Mouse (Mus musculus) liver, embryonic 13.5 days (tissue): ENCODE measurements at regions not wholly inside any gene's neighbourhood (a gene's known extent, or its start where the extent isn't known, plus 50 kb on each side); places are given as distances from the start of the nearest gene placed in this dataset.

Source experiments
- ATAC-seq: fragments of 200-750 bp; cut with Nextera tagmentation; 2 replicates; pipeline ENCODE4 v1.8.0; 2017; ENCODE audit warnings: low read depth, mild to moderate bottlenecking, moderate number of reproducible peaks, moderate library complexity
- DNase-seq: peaks from one replicate; pipeline ENCODE4 v3.0.0; 2022
- H3K27ac ChIP-seq: fragments of 300-500 bp; sonication (generic); 2 replicates; pipeline ENCODE4 v1.5.1; 2015; ENCODE audit warnings: moderate library complexity, mild to moderate bottlenecking, inconsistent platforms
- H3K27me3 ChIP-seq: fragments of 300-500 bp; sonication (generic); 2 replicates; pipeline ENCODE4 v1.6.1; 2015; ENCODE audit warnings: mild to moderate bottlenecking, inconsistent platforms
- H3K36me3 ChIP-seq: fragments of 300-500 bp; sonication (generic); 2 replicates; pipeline ENCODE4 v1.6.1; 2015; ENCODE audit warnings: mild to moderate bottlenecking, inconsistent platforms
- H3K4me1 ChIP-seq: fragments of 300-500 bp; sonication (generic); replicated peaks from 2 replicates; pipeline ENCODE4 v1.6.1; 2015; ENCODE audit warnings: inconsistent platforms
- H3K4me2 ChIP-seq: fragments of 300-500 bp; sonication (generic); 2 replicates; pipeline ENCODE4 v1.6.1; 2015; ENCODE audit warnings: inconsistent platforms, mild to moderate bottlenecking, moderate library complexity
- H3K4me3 ChIP-seq: fragments of 300-500 bp; sonication (generic); replicated peaks from 2 replicates; pipeline ENCODE4 v1.5.1; 2015; ENCODE audit warnings: mild to moderate bottlenecking, inconsistent platforms
- H3K9ac ChIP-seq: fragments of 300-500 bp; sonication (generic); 2 replicates; pipeline ENCODE4 v1.6.1; 2015; ENCODE audit warnings: mild to moderate bottlenecking, inconsistent platforms
- H3K9me3 ChIP-seq: fragments of 300-500 bp; sonication (generic); replicated peaks from 2 replicates; pipeline ENCODE4 v1.6.1; 2016; ENCODE audit warnings: inconsistent platforms
- WGBS: fragments of 180-500 bp; shearing (Covaris S2); methylation state at CpG from one replicate; pipeline ENCODE4 v1.1.7; 2015; ENCODE audit not compliant: insufficient replicate concordance; 5-methylcytosine and 5-hydroxymethylcytosine counted together

DNA sequence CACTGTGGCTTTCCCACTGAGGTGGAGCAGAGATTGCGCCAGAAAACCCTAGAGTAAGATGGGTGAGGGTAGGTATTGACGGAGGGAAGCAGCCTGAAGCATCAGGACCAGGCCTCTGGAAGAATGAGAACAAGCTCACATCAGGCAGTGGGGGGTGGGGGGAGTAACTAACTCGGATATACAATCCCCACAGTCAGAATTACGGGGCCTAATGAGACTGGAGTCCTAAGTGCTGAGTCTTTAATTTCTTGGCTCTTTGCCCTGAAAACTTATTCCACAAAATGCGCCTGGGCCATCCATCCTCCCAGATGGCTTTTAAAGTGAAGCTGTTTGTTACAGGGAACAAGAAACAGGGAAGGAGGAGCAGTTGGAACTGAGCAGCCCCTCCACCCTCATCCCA, 341.2 kb downstream of the Ptpru start:
- Histone ChIP-seq H3K4me3 (no peak overlapping the region), H3K4me1 (no peaks in the 10 kb centered on the region), H3K27ac (no peak overlapping the region), H3K9ac (no peak overlapping the region), H3K27me3 (no peaks in the 10 kb centered on the region), H3K4me2 (no peak overlapping the region), H3K36me3 (no peaks in the 10 kb centered on the region), H3K9me3 (no peaks in the 10 kb centered on the region)
- 48% methylated on average over 5 of the region's 5 CpGs for WGBS
- DNase-seq (no peak), ATAC-seq (no peak)

DNA sequence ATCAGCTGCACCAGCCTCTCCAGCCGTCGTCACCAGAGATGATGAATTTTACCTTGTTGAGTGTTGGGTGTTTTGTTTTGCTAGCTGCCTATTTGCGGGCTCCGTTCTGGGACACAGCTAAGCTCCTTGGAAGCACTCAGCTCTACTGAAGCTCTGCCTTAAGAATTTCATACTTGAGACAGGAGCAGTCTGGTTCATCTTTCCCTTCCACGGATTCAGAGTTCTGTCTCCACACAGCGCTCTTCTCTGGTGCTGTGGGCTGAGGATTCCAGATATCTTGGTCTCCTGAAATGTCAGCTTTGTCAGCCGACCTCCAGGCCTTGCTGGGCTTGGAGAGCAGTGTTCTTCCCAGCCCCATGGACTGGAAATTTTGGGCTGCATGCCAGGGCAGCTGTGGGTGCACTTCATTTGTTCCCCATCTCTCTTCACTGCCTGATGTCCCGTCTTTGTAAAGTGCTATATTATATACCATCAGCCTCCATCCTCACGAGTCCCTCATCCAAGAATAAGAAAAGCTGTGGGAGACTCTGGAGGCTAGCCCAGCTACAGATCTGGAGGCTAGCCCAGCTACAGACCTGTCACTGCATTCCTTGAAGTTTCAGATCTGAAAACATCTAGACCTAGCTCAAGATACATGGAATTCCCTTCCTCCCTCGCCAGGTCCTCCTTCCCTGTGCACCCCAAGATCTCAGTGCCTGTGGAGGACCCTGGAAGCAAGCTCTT, 337.0 kb downstream of the Ptpru start:
- Histone ChIP-seq H3K9me3 (no peaks in the 10 kb centered on the region), H3K27me3 (no peaks in the 10 kb centered on the region), H3K4me3 (no peak overlapping the region), H3K36me3 (no peaks in the 10 kb centered on the region), H3K4me1 (no peaks in the 10 kb centered on the region), H3K4me2 (no peak overlapping the region), H3K27ac (no peak overlapping the region), H3K9ac (no peak overlapping the region)
- DNase-seq (no peak), ATAC-seq (no peak)
- 64% methylated on average over 10 of the region's 10 CpGs for WGBS

DNA sequence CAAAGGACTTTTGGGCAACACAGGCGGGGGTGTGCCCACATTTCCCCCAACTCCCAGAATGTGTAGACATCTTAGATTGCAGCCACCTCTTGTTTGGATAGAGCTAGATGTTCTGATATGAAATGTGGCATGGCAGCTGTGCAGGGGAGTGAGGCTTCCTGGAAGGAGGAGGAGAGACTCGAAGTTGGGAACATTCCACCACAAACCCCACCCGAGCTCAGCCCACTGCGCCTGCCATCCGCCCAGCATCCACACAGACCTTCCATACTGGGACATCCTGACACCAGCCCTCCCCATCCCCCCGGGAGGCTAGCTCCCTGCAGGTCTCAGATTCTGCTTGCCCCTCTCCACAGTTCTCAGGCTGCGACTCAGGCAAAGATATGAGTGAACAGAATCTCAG, 329.9 kb downstream of the Ptpru start:
- Histone ChIP-seq H3K9me3 (no peaks in the 10 kb centered on the region), H3K9ac (no peak overlapping the region), H3K36me3 (no peaks in the 10 kb centered on the region), H3K4me2 (no peak overlapping the region), H3K27me3 (no peaks in the 10 kb centered on the region), H3K4me3 (no peak overlapping the region), H3K4me1 (no peaks in the 10 kb centered on the region), H3K27ac (no peak overlapping the region)
- WGBS, result 47% methylated on average over 7 of the region's 7 CpGs
- DNase-seq, result no peak
- no peak for ATAC-seq

DNA sequence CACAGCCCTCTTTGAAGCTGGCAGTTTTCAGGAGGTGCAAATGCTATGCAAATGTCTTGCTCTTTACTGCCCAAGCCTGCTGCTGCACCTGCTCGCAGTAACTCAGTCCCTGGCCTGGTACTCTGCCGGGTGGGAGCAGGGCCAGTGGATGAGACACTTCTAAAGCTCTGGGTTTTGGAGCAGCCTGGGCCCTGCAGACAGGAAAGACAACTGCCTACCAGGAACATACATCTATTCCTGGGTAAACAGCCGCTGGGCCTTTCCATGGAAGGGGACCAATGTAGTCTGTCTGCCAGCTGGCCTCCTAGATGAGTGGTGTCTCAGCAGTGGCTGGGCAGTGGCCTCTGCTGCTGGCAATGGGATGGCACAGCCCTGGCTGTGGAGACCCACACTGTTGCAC, 326.5 kb downstream of the Ptpru start:
- ATAC-seq, result no peak
- no peak for DNase-seq
- Histone ChIP-seq H3K4me1 (no peaks in the 10 kb centered on the region), H3K27ac (no peak overlapping the region), H3K4me3 (no peak overlapping the region), H3K4me2 (no peak overlapping the region), H3K36me3 (no peaks in the 10 kb centered on the region), H3K27me3 (no peaks in the 10 kb centered on the region), H3K9me3 (no peaks in the 10 kb centered on the region), H3K9ac (no peak overlapping the region)
- WGBS, result 54% methylated on average over 3 of the region's 3 CpGs

DNA sequence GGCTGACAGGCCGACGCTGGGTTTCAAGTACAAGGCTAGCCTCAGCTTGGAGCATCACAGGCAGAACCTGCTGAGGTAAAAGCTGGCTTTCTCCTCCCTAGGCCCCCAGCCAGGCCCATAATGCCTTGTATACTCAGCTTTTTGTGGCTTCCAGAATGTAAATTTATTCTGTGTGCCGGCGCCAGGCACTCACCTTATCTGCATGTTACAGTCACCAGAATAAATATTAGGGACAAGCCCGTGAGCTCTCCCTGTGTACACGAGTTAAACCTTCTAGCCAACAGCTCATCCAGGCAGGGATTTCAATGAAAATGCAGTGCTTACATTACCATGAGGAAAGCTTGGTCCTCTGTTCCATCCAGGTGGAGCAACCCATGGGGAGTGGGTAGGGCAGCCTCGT, 325.3 kb downstream of the Ptpru start:
- ATAC-seq (no peak), DNase-seq (no peak)
- WGBS, result 49% methylated on average over 7 of the region's 7 CpGs

DNA sequence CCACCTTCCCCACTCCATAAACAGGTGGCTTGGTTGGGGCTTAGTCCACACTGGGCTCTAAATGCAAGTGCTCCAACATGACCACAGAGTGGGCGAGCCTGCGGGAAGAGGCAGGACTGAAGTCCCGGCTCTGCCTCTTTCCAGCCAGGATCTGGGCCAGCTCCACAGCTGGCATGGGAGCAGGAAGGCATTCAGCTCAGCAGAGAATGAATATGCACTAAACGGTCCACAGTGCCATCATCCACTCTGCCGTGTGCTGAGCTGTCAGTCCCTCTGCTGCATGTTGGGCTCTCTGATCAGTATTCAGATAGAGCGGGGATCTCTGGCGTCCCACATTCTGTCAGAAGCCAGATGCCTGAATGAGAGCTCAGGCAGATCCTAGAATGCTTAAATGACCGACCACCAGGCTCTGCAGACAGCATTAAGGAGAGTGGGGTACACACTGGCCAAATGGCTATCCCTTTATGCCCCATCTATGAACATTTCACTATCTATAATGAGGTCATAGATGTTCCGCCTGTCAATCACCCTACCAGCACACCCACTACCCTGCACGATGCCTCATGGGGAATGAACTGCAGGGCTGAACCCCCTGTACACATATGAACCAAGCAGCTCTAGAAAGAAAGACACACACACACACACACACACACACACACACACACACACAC, 317.3 kb downstream of the Ptpru start:
- WGBS, result 68% methylated on average over 10 of the region's 10 CpGs
- H3K4me1 ChIP-seq, result no peaks in the 10 kb centered on the region

More for the DNA sequence above, 325.3 kb downstream of the Ptpru start:
- H3K27me3 ChIP-seq, result no peaks in the 10 kb centered on the region
- no peaks in the 10 kb centered on the region for H3K9me3 ChIP-seq
- H3K36me3 ChIP-seq, result no peaks in the 10 kb centered on the region
- H3K4me2 ChIP-seq, result no peak overlapping the region
- H3K9ac ChIP-seq, result no peak overlapping the region
- no peak overlapping the region for H3K27ac ChIP-seq
- H3K4me1 ChIP-seq, result no peaks in the 10 kb centered on the region
- H3K4me3 ChIP-seq, result no peak overlapping the region

DNA sequence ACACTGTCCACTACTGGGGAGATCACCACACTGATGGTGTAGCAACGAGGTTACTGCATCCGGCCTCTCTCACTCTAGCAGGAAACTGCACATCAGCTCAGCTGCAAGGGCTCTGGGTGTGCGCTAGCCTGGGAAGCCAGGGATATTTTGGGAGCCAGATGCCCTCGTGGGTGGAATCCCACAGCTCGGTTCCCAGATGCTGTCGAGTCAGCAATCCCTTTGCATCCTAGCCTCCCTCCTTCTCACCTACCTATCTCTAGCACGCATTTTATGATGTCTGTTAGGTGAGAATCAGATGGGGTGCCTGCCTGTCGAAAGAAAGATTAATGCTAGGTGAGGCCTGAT, 316.8 kb downstream of the Ptpru start:
- H3K9ac ChIP-seq, result no peak overlapping the region
- H3K4me1 ChIP-seq, result no peaks in the 10 kb centered on the region
- H3K4me3 ChIP-seq, result no peak overlapping the region
- H3K36me3 ChIP-seq, result no peaks in the 10 kb centered on the region
- H3K4me2 ChIP-seq, result no peak overlapping the region
- no peaks in the 10 kb centered on the region for H3K9me3 ChIP-seq
- H3K27ac ChIP-seq, result no peak overlapping the region
- WGBS, result 43% methylated on average over 8 of the region's 8 CpGs
- DNase-seq (no peak), ATAC-seq (no peak)
- H3K27me3 ChIP-seq, result no peaks in the 10 kb centered on the region

More for the DNA sequence above, 317.3 kb downstream of the Ptpru start:
- Histone ChIP-seq H3K27ac (no peak overlapping the region), H3K4me2 (no peak overlapping the region), H3K4me3 (no peak overlapping the region), H3K36me3 (no peaks in the 10 kb centered on the region), H3K9me3 (no peaks in the 10 kb centered on the region), H3K27me3 (no peaks in the 10 kb centered on the region), H3K9ac (no peak overlapping the region)
- DNase-seq (no peak), ATAC-seq (no peak)

DNA sequence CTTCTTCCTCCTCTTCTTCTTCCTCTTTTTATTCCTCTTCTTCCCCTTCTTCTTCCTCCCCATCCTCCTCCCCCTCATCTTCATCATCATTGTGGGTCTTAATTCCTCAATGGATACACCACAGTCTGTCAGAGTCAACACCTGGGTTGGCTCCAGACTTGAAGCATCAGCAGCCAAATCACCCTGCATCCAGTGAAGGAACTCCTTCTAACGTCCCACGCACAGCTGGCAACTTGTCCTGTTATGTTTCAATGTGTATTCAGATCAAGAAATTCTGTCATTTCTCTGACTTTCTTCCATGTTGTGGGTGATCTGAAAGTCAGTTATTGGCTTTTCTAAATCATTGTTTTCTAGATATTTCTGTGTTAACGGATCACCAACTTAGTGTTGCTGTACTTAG, 312.9 kb downstream of the Ptpru start:
- Histone ChIP-seq H3K27ac (no peak overlapping the region), H3K36me3 (no peaks in the 10 kb centered on the region), H3K9ac (no peak overlapping the region), H3K27me3 (no peaks in the 10 kb centered on the region), H3K4me2 (no peak overlapping the region), H3K4me3 (no peak overlapping the region), H3K9me3 (no peaks in the 10 kb centered on the region), H3K4me1 (no peaks in the 10 kb centered on the region)
- no peak for DNase-seq
- no peak for ATAC-seq
- 60% methylated on average over 3 of the region's 3 CpGs for WGBS

DNA sequence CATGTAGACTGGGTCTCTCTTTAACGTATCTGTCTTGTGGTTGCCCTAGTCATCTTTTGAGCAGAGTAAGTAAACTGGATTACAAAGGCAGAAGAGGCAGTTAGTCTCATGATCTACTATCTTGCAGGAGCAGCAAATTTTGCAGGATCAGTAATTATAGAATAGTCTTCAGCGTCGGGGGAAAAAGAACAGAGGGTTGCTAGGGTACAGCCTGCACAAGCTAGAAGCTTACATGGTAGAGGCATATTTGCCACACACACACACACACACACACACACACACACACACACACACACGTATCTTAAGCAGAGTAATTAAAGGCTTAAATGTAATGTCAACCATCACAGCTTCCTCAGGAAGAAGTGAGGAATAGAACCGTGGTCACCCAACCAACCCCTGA, 307.6 kb downstream of the Ptpru start:
- Histone ChIP-seq H3K9me3 (no peaks in the 10 kb centered on the region), H3K27me3 (no peaks in the 10 kb centered on the region), H3K4me2 (no peak overlapping the region), H3K4me1 (no peaks in the 10 kb centered on the region), H3K9ac (no peak overlapping the region), H3K27ac (no peak overlapping the region), H3K4me3 (no peak overlapping the region), H3K36me3 (no peaks in the 10 kb centered on the region)
- WGBS, result 55% methylated on average over 5 of the region's 5 CpGs
- no peak for ATAC-seq
- no peak for DNase-seq

DNA sequence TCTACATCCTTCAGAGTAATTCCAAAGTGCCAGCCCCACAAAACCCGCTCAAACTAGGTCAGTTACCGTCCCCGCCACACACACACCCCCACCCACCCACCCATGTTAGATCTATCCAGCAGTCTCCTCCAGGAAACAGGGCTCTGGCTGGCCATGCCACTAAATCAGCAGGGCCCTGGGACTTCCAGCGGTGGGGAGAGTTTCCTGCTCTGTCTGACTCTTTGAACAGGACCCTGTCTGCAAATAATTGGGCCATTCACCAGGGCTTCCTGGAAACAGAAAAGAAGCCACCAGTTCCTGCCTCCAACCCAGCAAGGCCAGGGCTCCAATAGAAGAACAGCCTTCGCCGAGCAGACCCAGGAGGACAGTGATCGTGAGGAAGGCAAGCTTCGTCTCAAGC, 307.1 kb downstream of the Ptpru start:
- no peak for DNase-seq
- 32% methylated on average over 8 of the region's 8 CpGs for WGBS
- no peaks in the 10 kb centered on the region for H3K36me3 ChIP-seq

DNA sequence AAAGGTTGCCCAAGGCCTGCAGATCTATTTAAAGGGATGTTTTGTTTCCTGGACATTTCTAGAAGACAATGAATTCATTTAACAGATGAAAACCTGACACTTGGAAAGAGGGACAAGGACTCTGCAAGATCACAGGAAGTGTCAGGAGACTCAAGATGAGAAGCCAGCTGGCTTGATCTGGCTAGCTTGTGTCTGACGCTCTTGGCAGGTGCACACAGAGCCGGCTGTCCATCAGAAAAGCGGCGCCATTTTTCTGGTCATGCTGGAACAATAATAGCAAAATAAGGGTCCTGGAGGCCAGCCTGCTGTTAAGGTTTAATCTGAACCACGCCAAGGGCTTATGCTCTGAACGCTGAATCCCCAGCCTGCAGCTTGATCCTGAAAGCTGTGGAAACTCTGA, 303.3 kb downstream of the Ptpru start:
- Histone ChIP-seq H3K36me3 (no peaks in the 10 kb centered on the region), H3K4me3 (no peak overlapping the region), H3K9ac (no peak overlapping the region), H3K4me2 (no peak overlapping the region), H3K27me3 (no peaks in the 10 kb centered on the region), H3K27ac (no peak overlapping the region), H3K4me1 (no peaks in the 10 kb centered on the region), H3K9me3 (no peaks in the 10 kb centered on the region)
- no peak for ATAC-seq
- 69% methylated on average over 6 of the region's 6 CpGs for WGBS
- DNase-seq, result no peak

More for the DNA sequence above, 307.1 kb downstream of the Ptpru start:
- no peaks in the 10 kb centered on the region for H3K4me1 ChIP-seq
- H3K27me3 ChIP-seq, result no peaks in the 10 kb centered on the region
- H3K9ac ChIP-seq, result no peak overlapping the region
- H3K4me3 ChIP-seq, result no peak overlapping the region
- no peaks in the 10 kb centered on the region for H3K9me3 ChIP-seq
- no peak overlapping the region for H3K4me2 ChIP-seq
- no peak for ATAC-seq
- no peak overlapping the region for H3K27ac ChIP-seq

DNA sequence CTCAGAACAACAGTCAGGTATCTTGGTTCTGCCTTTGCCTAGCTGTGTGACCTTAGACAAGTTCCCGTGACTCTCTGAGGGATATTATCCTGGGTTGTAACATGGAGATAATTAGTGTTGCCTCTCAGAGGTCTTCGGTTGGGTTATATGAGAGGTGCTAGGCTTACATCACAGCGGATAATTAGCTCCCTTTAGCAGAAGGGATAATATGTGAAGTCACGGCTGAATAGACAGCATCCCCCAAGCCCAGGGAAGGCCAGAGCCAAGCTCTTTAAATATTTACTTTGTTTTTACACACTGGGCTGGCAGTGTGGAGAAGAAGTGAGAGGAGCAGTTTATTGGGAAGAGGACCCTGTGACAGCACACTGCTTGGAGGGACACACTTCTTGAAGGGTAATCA, 299.9 kb downstream of the Ptpru start:
- no peaks in the 10 kb centered on the region for H3K36me3 ChIP-seq
- no peaks in the 10 kb centered on the region for H3K4me1 ChIP-seq
- no peaks in the 10 kb centered on the region for H3K27me3 ChIP-seq
- ATAC-seq (no peak), DNase-seq (no peak)
- no peaks in the 10 kb centered on the region for H3K9me3 ChIP-seq
- no peak overlapping the region for H3K9ac ChIP-seq
- H3K4me3 ChIP-seq, result no peak overlapping the region
- no peak overlapping the region for H3K4me2 ChIP-seq
- H3K27ac ChIP-seq, result no peak overlapping the region
- WGBS, result 73% methylated on average over 4 of the region's 4 CpGs
